Mouse (Mus musculus) limb, embryonic 13.5 days (tissue): ENCODE results near the gene Olfr556. TPM values are rescaled to one million over a fixed set of nuclear protein-coding genes. Genes with fewer than 3 reads are reported as not detected.
"Not testable (repeated sequence)": the region's sequence is repeated elsewhere in the genome, so short reads cannot be mapped to it uniquely, and the experiment has no call there.

Experiments used
- ATAC-seq: fragments of 200-750 bp; cut with Nextera tagmentation; 2 replicates; pipeline ENCODE4 v1.8.0; 2017; ENCODE audit warnings: low read depth, moderate number of reproducible peaks, moderate TSS enrichment; ENCODE audit not compliant: low FRiP score
- H3K27ac ChIP-seq: fragments of 300-500 bp; sonication (generic); 2 replicates; pipeline ENCODE4 v1.5.1; 2015; ENCODE audit warnings: inconsistent platforms, mild to moderate bottlenecking, moderate library complexity
- H3K27me3 ChIP-seq: fragments of 300-500 bp; sonication (generic); 2 replicates; pipeline ENCODE4 v1.6.1; 2015; ENCODE audit warnings: mild to moderate bottlenecking, inconsistent platforms
- H3K36me3 ChIP-seq: fragments of 300-500 bp; sonication (generic); 2 replicates; pipeline ENCODE4 v1.6.1; 2015; ENCODE audit warnings: inconsistent platforms, mild to moderate bottlenecking, moderate library complexity
- H3K4me1 ChIP-seq: fragments of 300-500 bp; sonication (generic); 2 replicates; pipeline ENCODE4 v1.6.1; 2015; ENCODE audit warnings: inconsistent platforms
- H3K4me2 ChIP-seq: fragments of 300-500 bp; sonication (generic); replicated peaks from 2 replicates; pipeline ENCODE4 v1.6.1; 2015; ENCODE audit warnings: inconsistent platforms, mild to moderate bottlenecking, moderate library complexity
- H3K4me3 ChIP-seq: fragments of 300-500 bp; sonication (generic); 2 replicates; pipeline ENCODE4 v1.5.1; 2015; ENCODE audit warnings: moderate library complexity, mild to moderate bottlenecking, inconsistent platforms
- H3K9ac ChIP-seq: fragments of 300-500 bp; sonication (generic); 2 replicates; pipeline ENCODE4 v1.6.1; 2015; ENCODE audit warnings: mild to moderate bottlenecking, inconsistent platforms
- H3K9me3 ChIP-seq: fragments of 300-500 bp; sonication (generic); 2 replicates; pipeline ENCODE4 v1.6.1; 2016; ENCODE audit warnings: inconsistent platforms
- WGBS: fragments of 180-500 bp; shearing (Covaris S2); methylation state at CpG from one replicate; pipeline ENCODE4 v1.1.7; 2015; 5-methylcytosine and 5-hydroxymethylcytosine counted together
- polyA plus RNA-seq: library from polyadenylated mRNA; unstranded; fragments of >200 nt; fragmentation: Nextera tagmentation; extraction: Ambion mirVana; gene quantifications from 2 replicates; pipeline ENCODE4 v1.2.1, GENCODE M21; 2015

Olfr556 gene
- polyA plus RNA-seq = not detected in 2 replicates

GRCm38 (mm10) chr7:102664599-102664998 lies at the start of gene Olfr556:
Gene Olfr556, plus strand, starts transcription at chr7:102664899.
- no peak within 1 kb of the TSS for H3K9ac ChIP-seq
- H3K9me3 ChIP-seq = no peaks in the 10 kb centered on the region
- no peak for ATAC-seq
- no peaks in the 10 kb centered on the region for H3K27me3 ChIP-seq
- H3K4me1 ChIP-seq = no peaks in the 10 kb centered on the region
- no peaks in the 10 kb centered on the region for H3K36me3 ChIP-seq
- no peak within 1 kb of the TSS for H3K27ac ChIP-seq
- H3K4me3 ChIP-seq = no peak within 1 kb of the TSS
- 67% methylated on average over 3 of the region's 3 CpGs for WGBS
- H3K4me2 ChIP-seq = no peak within 1 kb of the TSS

GRCm38 (mm10) chr7:102618118-102618517 lies 46.6 kb upstream of the Olfr556 start, which contains the start of gene Olfr553:
Gene Olfr553, minus strand, starts transcription at chr7:102618218.
- Histone ChIP-seq H3K27me3 (no peaks in the 10 kb centered on the region), H3K4me2 (no peak within 1 kb of the TSS), H3K4me1 (no peaks in the 10 kb centered on the region), H3K36me3 (no peaks in the 10 kb centered on the region), H3K4me3 (no peak within 1 kb of the TSS), H3K27ac (no peak within 1 kb of the TSS), H3K9ac (no peak within 1 kb of the TSS), H3K9me3 (no peaks in the 10 kb centered on the region)
- ATAC-seq = no peak

- 64% methylated on average over 5 of the region's 5 CpGs for WGBS
- H3K9ac ChIP-seq = no peak overlapping the region
- no peak overlapping the region for H3K4me3 ChIP-seq
- no peak overlapping the region for H3K27ac ChIP-seq
- no peak for ATAC-seq
- no peaks in the 10 kb centered on the region for H3K4me1 ChIP-seq
- no peaks in the 10 kb centered on the region for H3K27me3 ChIP-seq
- H3K36me3 ChIP-seq = no peaks in the 10 kb centered on the region
- H3K9me3 ChIP-seq = no peaks in the 10 kb centered on the region
- no peak overlapping the region for H3K4me2 ChIP-seq
Measured at GRCm38 (mm10) chr7:102619608-102620007, 45.1 kb upstream of the Olfr556 start.

- not testable (repeated sequence) for H3K9ac ChIP-seq, H3K4me3 ChIP-seq, ATAC-seq, H3K27me3 ChIP-seq, H3K36me3 ChIP-seq, H3K4me2 ChIP-seq, H3K27ac ChIP-seq, H3K4me1 ChIP-seq, H3K9me3 ChIP-seq
- WGBS = 86% methylated on average over 19 of the region's 19 CpGs
Measured at GRCm38 (mm10) chr7:102620368-102620767, 44.3 kb upstream of the Olfr556 start.

GRCm38 (mm10) chr7:102636665-102637064 lies 28.0 kb upstream of the Olfr556 start:
- Histone ChIP-seq H3K36me3 (no peaks in the 10 kb centered on the region), H3K27me3 (no peaks in the 10 kb centered on the region), H3K27ac (no peak overlapping the region), H3K9me3 (no peaks in the 10 kb centered on the region), H3K4me1 (no peaks in the 10 kb centered on the region), H3K9ac (no peak overlapping the region), H3K4me3 (no peak overlapping the region), H3K4me2 (no peak overlapping the region)
- WGBS = 32% methylated on average over 3 of the region's 3 CpGs
- ATAC-seq = no peak

GRCm38 (mm10) chr7:102638132-102638531 lies 26.6 kb upstream of the Olfr556 start, which contains the start of gene Olfr554:
Gene Olfr554, plus strand, starts transcription at chr7:102638432.
- no peak for ATAC-seq
- 72% methylated on average over 1 of the region's 1 CpGs for WGBS
- H3K9me3 ChIP-seq = no peaks in the 10 kb centered on the region

GRCm38 (mm10) chr7:102644945-102645344 lies 19.8 kb upstream of the Olfr556 start:
- H3K27ac ChIP-seq, H3K4me2 ChIP-seq, H3K9ac ChIP-seq, ATAC-seq, H3K36me3 ChIP-seq, H3K4me1 ChIP-seq, H3K9me3 ChIP-seq, H3K4me3 ChIP-seq, H3K27me3 ChIP-seq: not testable (repeated sequence)
- 78% methylated on average over 4 of the region's 4 CpGs for WGBS

More at GRCm38 (mm10) chr7:102638132-102638531, 26.6 kb upstream of the Olfr556 start, which contains the start of gene Olfr554:
- Histone ChIP-seq H3K9ac (no peak within 1 kb of the TSS), H3K4me3 (no peak within 1 kb of the TSS), H3K27me3 (no peaks in the 10 kb centered on the region), H3K4me2 (no peak within 1 kb of the TSS), H3K36me3 (no peaks in the 10 kb centered on the region), H3K4me1 (no peaks in the 10 kb centered on the region), H3K27ac (no peak within 1 kb of the TSS)

- H3K4me1 ChIP-seq = no peaks in the 10 kb centered on the region
- no peak within 1 kb of the TSS for H3K9ac ChIP-seq
- ATAC-seq = no peak
- H3K27ac ChIP-seq = no peak within 1 kb of the TSS
- no peaks in the 10 kb centered on the region for H3K9me3 ChIP-seq
- no peak within 1 kb of the TSS for H3K4me3 ChIP-seq
- no peaks in the 10 kb centered on the region for H3K27me3 ChIP-seq
- 83% methylated on average over 1 of the region's 1 CpGs for WGBS
- no peaks in the 10 kb centered on the region for H3K36me3 ChIP-seq
- H3K4me2 ChIP-seq = no peak within 1 kb of the TSS
Measured at GRCm38 (mm10) chr7:102658523-102658922, 6.2 kb upstream of the Olfr556 start, which contains the start of gene Olfr555. Gene Olfr555, plus strand, starts transcription at chr7:102658823.

- Histone ChIP-seq H3K4me3 (no peak overlapping the region), H3K27me3 (no peaks in the 10 kb centered on the region), H3K9me3 (no peaks in the 10 kb centered on the region), H3K9ac (no peak overlapping the region), H3K36me3 (no peaks in the 10 kb centered on the region), H3K4me1 (no peaks in the 10 kb centered on the region), H3K4me2 (no peak overlapping the region), H3K27ac (no peak overlapping the region)
- WGBS = 30% methylated on average over 2 of the region's 2 CpGs
- no peak for ATAC-seq
Measured at GRCm38 (mm10) chr7:102665378-102665777, 679 bp downstream of the Olfr556 start.

GRCm38 (mm10) chr7:102676225-102676624 lies 11.5 kb downstream of the Olfr556 start:
- WGBS = 79% methylated on average over 2 of the region's 2 CpGs
- no peak for ATAC-seq
- no peaks in the 10 kb centered on the region for H3K27me3 ChIP-seq
- no peak overlapping the region for H3K9ac ChIP-seq
- no peaks in the 10 kb centered on the region for H3K4me1 ChIP-seq
- peaks cover 17% of the 10 kb centered on the region for H3K36me3 ChIP-seq
- no peak overlapping the region for H3K27ac ChIP-seq
- H3K4me3 ChIP-seq = no peak overlapping the region
- no peak overlapping the region for H3K4me2 ChIP-seq
- H3K9me3 ChIP-seq = no peaks in the 10 kb centered on the region

- Histone ChIP-seq H3K9ac (no peak overlapping the region), H3K4me1 (no peaks in the 10 kb centered on the region)
- 88% methylated on average over 1 of the region's 1 CpGs for WGBS
Measured at GRCm38 (mm10) chr7:102681916-102682315, 17.2 kb downstream of the Olfr556 start.

GRCm38 (mm10) chr7:102686944-102687501 lies 22.3 kb downstream of the Olfr556 start, which contains the start of gene Trim68:
Gene Trim68, minus strand, starts transcription at chr7:102687327.
- Histone ChIP-seq H3K36me3 (peaks cover 3% of the 10 kb centered on the region; the same call in 1 of the 2 replicates), H3K4me1 (0 out of 2 replicates have a peak, but pooled peaks cover 4% of the 10 kb centered on the region), H3K4me2 (peak within 1 kb of the TSS; percentile 65), H3K9ac (peak within 1 kb of the TSS; percentile 75), H3K27me3 (no peaks in the 10 kb centered on the region), H3K9me3 (no peaks in the 10 kb centered on the region), H3K4me3 (peak within 1 kb of the TSS; percentile 57), H3K27ac (no peak within 1 kb of the TSS; the same call in 1 of the 2 replicates)
- WGBS = under 1% methylated on average over 40 of the region's 40 CpGs
- ATAC-seq = peak; percentile 100

More at GRCm38 (mm10) chr7:102681916-102682315, 17.2 kb downstream of the Olfr556 start:
- H3K27ac ChIP-seq = no peak overlapping the region
- H3K27me3 ChIP-seq = no peaks in the 10 kb centered on the region
- H3K36me3 ChIP-seq = peaks cover 23% of the 10 kb centered on the region
- H3K4me2 ChIP-seq = no peak overlapping the region
- H3K9me3 ChIP-seq = no peaks in the 10 kb centered on the region
- no peak for ATAC-seq
- H3K4me3 ChIP-seq = no peak overlapping the region
